Mouse (Mus musculus) forebrain, embryonic 12.5 days (tissue): ENCODE results near the gene Npvf. TPM values are rescaled to one million over a fixed set of nuclear protein-coding genes. Genes with fewer than 3 reads are reported as not detected.
"Not testable (repeated sequence)": the region's sequence is repeated elsewhere in the genome, so short reads cannot be mapped to it uniquely, and the experiment has no call there.

ENCODE experiments used
- ATAC-seq: fragments of 200-750 bp; cut with Nextera tagmentation; 2 replicates; pipeline ENCODE4 v1.8.0; 2017; ENCODE audit warnings: moderate TSS enrichment; ENCODE audit not compliant: low FRiP score
- H3K27ac ChIP-seq: fragments of 300-500 bp; sonication (generic); 2 replicates; pipeline ENCODE4 v1.5.1; 2016; ENCODE audit warnings: mild to moderate bottlenecking
- H3K27me3 ChIP-seq: fragments of 300-500 bp; sonication (generic); 2 replicates; pipeline ENCODE4 v1.6.1; 2016; ENCODE audit warnings: mild to moderate bottlenecking
- H3K36me3 ChIP-seq: fragments of 300-500 bp; sonication (generic); replicated peaks from 2 replicates; pipeline ENCODE4 v1.6.1; 2016; ENCODE audit warnings: mild to moderate bottlenecking
- H3K4me1 ChIP-seq: fragments of 300-500 bp; sonication (generic); 2 replicates; pipeline ENCODE4 v1.6.1; 2016
- H3K4me2 ChIP-seq: fragments of 300-500 bp; sonication (generic); 2 replicates; pipeline ENCODE4 v1.6.1; 2016; ENCODE audit warnings: mild to moderate bottlenecking, moderate library complexity
- H3K4me3 ChIP-seq: fragments of 300-500 bp; sonication (generic); replicated peaks from 2 replicates; pipeline ENCODE4 v1.5.1; 2016; ENCODE audit warnings: mild to moderate bottlenecking
- H3K9ac ChIP-seq: fragments of 300-500 bp; sonication (generic); 2 replicates; pipeline ENCODE4 v1.6.1; 2016; ENCODE audit warnings: mild to moderate bottlenecking
- H3K9me3 ChIP-seq: fragments of 300-500 bp; sonication (generic); 2 replicates; pipeline ENCODE4 v1.6.1; 2016
- whole genome bisulfite sequencing: fragments of 180-500 bp; shearing (Covaris S2); methylation state at CpG from one replicate; pipeline ENCODE4 v1.1.7; 2016; 5-methylcytosine and 5-hydroxymethylcytosine counted together
- polyA plus RNA-seq: library from polyadenylated mRNA; unstranded; fragments of >200 nt; fragmentation: Nextera tagmentation; extraction: Ambion mirVana; gene quantifications from 2 replicates; pipeline ENCODE4 v1.2.1, GENCODE M21; 2016

Npvf gene
- polyA plus RNA-seq, 1 experiment from 2014 or later, result not detected

DNA sequence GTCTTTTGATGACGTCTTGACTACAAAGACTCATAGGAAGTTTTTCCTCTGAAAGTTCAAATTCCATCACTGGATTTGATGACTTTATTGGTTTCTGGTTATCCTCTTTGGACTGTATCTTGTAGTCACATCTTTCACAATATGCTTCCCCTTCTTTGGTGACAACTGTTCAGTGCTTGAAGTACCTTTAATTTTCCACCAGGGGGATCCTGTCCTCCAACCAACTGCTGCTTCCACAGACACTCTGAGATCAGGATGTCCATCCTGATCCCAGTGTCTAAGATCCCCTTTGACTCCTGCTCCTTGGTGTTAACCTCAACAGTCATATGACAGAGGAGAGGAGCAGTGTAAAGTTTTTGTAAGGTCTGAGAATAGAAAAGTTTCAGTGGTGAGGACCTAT is 36.0 kb downstream of the Npvf start:
- H3K4me1 ChIP-seq, H3K36me3 ChIP-seq, H3K4me3 ChIP-seq, H3K9ac ChIP-seq, H3K27me3 ChIP-seq, H3K4me2 ChIP-seq, H3K9me3 ChIP-seq, ATAC-seq, H3K27ac ChIP-seq: not testable (repeated sequence)
- 91% methylated on average over 1 of the region's 1 CpGs for WGBS

DNA sequence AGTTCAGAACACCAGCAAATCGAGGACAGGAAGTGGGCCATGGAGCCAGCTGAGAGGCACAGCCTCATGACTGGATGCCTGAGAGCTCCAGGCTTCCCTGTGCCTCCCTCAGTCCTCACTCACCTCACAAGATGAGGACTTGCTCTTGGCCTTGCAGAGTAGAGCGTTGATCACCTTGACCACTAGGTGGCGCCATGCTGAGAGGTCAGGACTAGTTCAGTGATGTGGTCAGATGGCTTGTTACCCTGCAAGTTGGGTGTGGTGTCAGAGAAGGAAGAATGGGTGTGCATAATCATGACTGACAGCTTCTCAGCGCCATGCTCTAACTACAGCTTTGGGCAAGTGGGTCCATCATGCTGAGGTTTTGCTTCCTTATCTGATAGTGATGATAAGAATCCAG is 52.6 kb downstream of the Npvf start:
- no peaks in the 10 kb centered on the region for H3K27me3 ChIP-seq
- no peaks in the 10 kb centered on the region for H3K36me3 ChIP-seq
- H3K9ac ChIP-seq, result no peak overlapping the region
- no peak for ATAC-seq
- no peaks in the 10 kb centered on the region for H3K9me3 ChIP-seq
- no peak overlapping the region for H3K4me3 ChIP-seq
- no peak overlapping the region for H3K4me2 ChIP-seq
- H3K4me1 ChIP-seq, result no peaks in the 10 kb centered on the region
- no peak overlapping the region for H3K27ac ChIP-seq
- WGBS, result 24% methylated on average over 4 of the region's 4 CpGs

Other genes starting within 250 kb of the Npvf start
- 8.5 and 9.5 TPM in 2 replicates for gene Osbpl3, start 198.2 kb downstream of the Npvf start, polyA plus RNA-seq
- 71.1 and 74.1 TPM in 2 replicates for gene Cycs, start 87.9 kb downstream of the Npvf start, polyA plus RNA-seq
- gene 4921507P07Rik, start 57.8 kb downstream of the Npvf start, polyA plus RNA-seq, result 0.53 and 0.61 TPM in 2 replicates